Mouse (Mus musculus): ENCODE data around the gene Srpx. TPM values are rescaled to one million over a fixed set of nuclear protein-coding genes. Genes with fewer than 3 reads are reported as not detected.

The Srpx gene
- polyA plus RNA-seq, 1 experiment from 2014 or later = 6.5 TPM

DNA sequence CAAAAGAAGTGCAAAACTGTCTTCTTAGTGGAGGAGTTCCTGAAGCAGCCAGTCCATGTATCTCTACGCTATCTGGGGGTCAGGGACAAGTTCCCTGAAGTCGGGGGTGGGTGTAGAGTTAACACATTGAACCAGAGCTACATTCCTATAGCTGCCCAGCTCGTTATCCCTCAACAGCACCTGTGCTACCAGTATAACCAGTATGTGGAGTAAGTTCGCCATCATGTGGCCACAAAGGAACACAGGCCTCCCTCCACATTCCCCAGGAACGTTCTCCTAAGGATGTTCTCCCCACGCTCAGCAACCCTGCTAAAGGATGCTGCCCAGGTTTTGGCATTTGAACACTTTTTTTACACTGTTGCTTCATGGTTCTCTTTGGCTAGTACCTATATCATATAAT lies 46.8 kb downstream of the Srpx start:
- H3K4me3 ChIP-seq (replicated peaks) = no peak overlapping the region
- no peaks in the 10 kb centered on the region for H3K36me3 ChIP-seq
- no peak overlapping the region for H3K9ac ChIP-seq (replicated peaks)
- no peaks in the 10 kb centered on the region for H3K27me3 ChIP-seq (replicated peaks)
- peak; percentile 85; the same call in 1 of the 2 replicates for ATAC-seq (ENCODE audit: low FRiP score)
- H3K9me3 ChIP-seq (replicated peaks) = no peaks in the 10 kb centered on the region
- no peaks in the 10 kb centered on the region for H3K4me1 ChIP-seq
- 30% methylated on average over 6 of the region's 6 CpGs for WGBS
- H3K27ac ChIP-seq (replicated peaks) = no peak overlapping the region
- H3K4me2 ChIP-seq = no peak overlapping the region

- Histone ChIP-seq H3K27me3 (replicated peaks) (no peaks in the 10 kb centered on the region), H3K36me3 (no peaks in the 10 kb centered on the region), H3K4me3 (replicated peaks) (no peak overlapping the region), H3K9me3 (replicated peaks) (no peaks in the 10 kb centered on the region), H3K27ac (replicated peaks) (no peak overlapping the region), H3K4me1 (no peaks in the 10 kb centered on the region), H3K9ac (replicated peaks) (no peak overlapping the region), H3K4me2 (no peak overlapping the region)
- 71% methylated on average over 4 of the region's 4 CpGs for WGBS
- ATAC-seq (ENCODE audit: low FRiP score) = no peak
Measured at GRCm38 (mm10) chrX:10069405-10069804, 48.1 kb downstream of the Srpx start.

- Histone ChIP-seq H3K36me3 (no peaks in the 10 kb centered on the region), H3K9me3 (replicated peaks) (no peaks in the 10 kb centered on the region), H3K27me3 (replicated peaks) (no peaks in the 10 kb centered on the region), H3K4me3 (replicated peaks) (no peak overlapping the region), H3K4me2 (no peak overlapping the region), H3K27ac (replicated peaks) (no peak overlapping the region), H3K4me1 (no peaks in the 10 kb centered on the region), H3K9ac (replicated peaks) (no peak overlapping the region)
- 89% methylated on average over 1 of the region's 1 CpGs for WGBS
- no peak for ATAC-seq (ENCODE audit: low FRiP score)
Measured at GRCm38 (mm10) chrX:10063781-10064180, 53.7 kb downstream of the Srpx start.

DNA sequence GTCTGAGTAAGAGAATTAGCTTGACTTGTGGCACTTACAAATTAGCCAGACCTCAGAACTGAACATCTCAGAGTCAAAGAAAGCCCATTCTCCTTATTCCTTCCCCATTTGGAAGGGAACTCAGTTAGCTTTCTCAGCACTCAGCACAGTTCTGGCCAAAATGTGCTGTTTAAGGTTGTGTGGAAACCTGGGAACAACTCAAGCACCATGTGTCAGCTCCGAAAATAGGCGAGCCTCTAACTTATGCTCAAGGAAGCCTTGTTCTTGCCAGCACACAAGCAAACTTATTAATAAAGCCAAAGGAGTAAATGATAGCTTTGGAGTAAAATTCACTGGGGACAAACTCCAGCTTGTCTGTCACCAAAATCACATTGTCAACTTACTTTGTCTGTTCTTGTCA lies 54.1 kb downstream of the Srpx start:
- Histone ChIP-seq H3K4me1 (no peaks in the 10 kb centered on the region), H3K9ac (replicated peaks) (no peak overlapping the region), H3K36me3 (no peaks in the 10 kb centered on the region), H3K9me3 (replicated peaks) (no peaks in the 10 kb centered on the region), H3K4me2 (no peak overlapping the region), H3K4me3 (replicated peaks) (no peak overlapping the region), H3K27ac (replicated peaks) (no peak overlapping the region), H3K27me3 (replicated peaks) (no peaks in the 10 kb centered on the region)
- ATAC-seq (ENCODE audit: low FRiP score) = no peak
- WGBS = 88% methylated on average over 2 of the region's 2 CpGs

DNA sequence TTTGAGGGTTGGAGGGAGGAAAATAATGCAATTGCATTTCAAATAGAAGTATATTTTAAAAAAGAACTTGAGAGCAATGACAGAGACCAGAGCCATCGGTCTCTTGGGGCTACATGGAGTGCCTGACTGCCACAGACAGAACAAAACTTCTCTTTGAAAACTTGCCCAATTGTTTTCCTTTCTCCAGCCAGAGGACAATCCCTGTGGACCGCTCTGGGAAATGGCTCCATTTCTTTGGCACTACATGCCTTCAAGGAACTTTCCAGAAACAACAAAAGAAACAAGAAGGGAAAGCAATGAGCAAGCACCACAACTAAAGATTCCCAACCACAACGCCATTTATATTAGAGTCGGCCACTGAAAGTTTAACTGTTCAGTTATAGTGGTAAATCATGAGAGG lies 55.3 kb downstream of the Srpx start:
- Histone ChIP-seq H3K36me3 (no peaks in the 10 kb centered on the region), H3K4me1 (no peaks in the 10 kb centered on the region), H3K9me3 (replicated peaks) (no peaks in the 10 kb centered on the region), H3K27me3 (replicated peaks) (no peaks in the 10 kb centered on the region), H3K27ac (replicated peaks) (no peak overlapping the region), H3K4me2 (no peak overlapping the region), H3K4me3 (replicated peaks) (no peak overlapping the region), H3K9ac (replicated peaks) (no peak overlapping the region)
- 73% methylated on average over 4 of the region's 4 CpGs for WGBS
- no peak for ATAC-seq (ENCODE audit: low FRiP score)

- Histone ChIP-seq H3K4me1 (no peaks in the 10 kb centered on the region), H3K36me3 (no peaks in the 10 kb centered on the region), H3K27ac (replicated peaks) (no peak overlapping the region), H3K4me3 (replicated peaks) (no peak overlapping the region), H3K4me2 (no peak overlapping the region), H3K27me3 (replicated peaks) (no peaks in the 10 kb centered on the region), H3K9me3 (replicated peaks) (no peaks in the 10 kb centered on the region), H3K9ac (replicated peaks) (no peak overlapping the region)
- ATAC-seq (ENCODE audit: low FRiP score) = no peak
Measured at GRCm38 (mm10) chrX:10034666-10035065, 82.8 kb downstream of the Srpx start.

DNA sequence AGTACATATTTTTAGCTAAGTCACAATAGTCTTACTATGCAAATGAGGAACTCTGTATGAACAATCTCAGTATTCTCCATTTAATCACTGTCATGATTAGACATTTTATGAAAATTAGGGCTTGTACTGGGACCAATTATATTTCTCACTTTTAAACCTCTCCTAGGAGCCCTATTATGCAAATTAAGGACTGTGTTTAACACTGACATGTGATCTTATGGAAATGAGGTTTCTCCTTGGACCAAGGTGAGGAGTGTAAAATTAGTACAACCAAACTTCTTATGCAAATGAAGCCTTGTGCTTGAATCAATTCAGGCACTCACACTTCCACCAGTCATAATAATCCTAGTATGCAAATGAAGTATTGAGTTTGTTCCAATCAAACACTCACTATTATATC lies 107.3 kb downstream of the Srpx start:
- no peak overlapping the region for H3K4me3 ChIP-seq (replicated peaks)
- no peak overlapping the region for H3K4me2 ChIP-seq
- H3K9me3 ChIP-seq (replicated peaks) = no peaks in the 10 kb centered on the region
- no peak for ATAC-seq (ENCODE audit: low FRiP score)
- H3K4me1 ChIP-seq = no peaks in the 10 kb centered on the region
- no peak overlapping the region for H3K9ac ChIP-seq (replicated peaks)
- no peaks in the 10 kb centered on the region for H3K27me3 ChIP-seq (replicated peaks)
- no peak overlapping the region for H3K27ac ChIP-seq (replicated peaks)
- no peaks in the 10 kb centered on the region for H3K36me3 ChIP-seq

DNA sequence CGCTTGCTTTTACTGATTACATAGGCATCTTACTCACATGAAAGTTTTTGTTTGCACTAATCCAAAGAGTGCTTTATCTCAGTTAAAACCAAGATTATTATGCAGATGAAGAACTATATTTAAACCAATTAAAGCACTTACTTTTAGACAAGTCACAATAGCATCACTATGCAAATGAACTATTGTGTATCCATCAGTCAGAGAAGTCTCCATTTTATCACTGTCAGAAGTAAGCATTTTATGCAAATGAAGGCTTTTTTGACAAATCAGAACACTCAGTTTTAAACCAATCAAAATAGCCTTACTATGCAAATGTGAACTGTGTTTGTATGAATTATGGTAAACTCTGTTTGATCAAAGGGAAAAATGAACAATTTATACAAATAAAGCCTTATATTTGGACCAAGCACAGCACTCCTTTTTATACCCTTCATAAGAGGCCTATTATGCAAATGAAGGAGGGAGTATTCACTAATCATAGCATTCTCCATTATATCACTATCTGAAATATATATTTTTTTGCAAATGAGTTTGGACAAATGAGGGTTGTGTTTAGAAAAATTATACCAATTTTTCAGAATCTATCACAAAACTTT lies 109.7 kb downstream of the Srpx start:
- no peaks in the 10 kb centered on the region for H3K4me1 ChIP-seq
- no peak overlapping the region for H3K9ac ChIP-seq (replicated peaks)
- no peaks in the 10 kb centered on the region for H3K9me3 ChIP-seq (replicated peaks)
- H3K36me3 ChIP-seq = no peaks in the 10 kb centered on the region
- 96% methylated on average over 1 of the region's 1 CpGs for WGBS
- ATAC-seq (ENCODE audit: low FRiP score) = no peak
- H3K27ac ChIP-seq (replicated peaks) = no peak overlapping the region
- H3K4me2 ChIP-seq = no peak overlapping the region
- no peaks in the 10 kb centered on the region for H3K27me3 ChIP-seq (replicated peaks)
- no peak overlapping the region for H3K4me3 ChIP-seq (replicated peaks)

DNA sequence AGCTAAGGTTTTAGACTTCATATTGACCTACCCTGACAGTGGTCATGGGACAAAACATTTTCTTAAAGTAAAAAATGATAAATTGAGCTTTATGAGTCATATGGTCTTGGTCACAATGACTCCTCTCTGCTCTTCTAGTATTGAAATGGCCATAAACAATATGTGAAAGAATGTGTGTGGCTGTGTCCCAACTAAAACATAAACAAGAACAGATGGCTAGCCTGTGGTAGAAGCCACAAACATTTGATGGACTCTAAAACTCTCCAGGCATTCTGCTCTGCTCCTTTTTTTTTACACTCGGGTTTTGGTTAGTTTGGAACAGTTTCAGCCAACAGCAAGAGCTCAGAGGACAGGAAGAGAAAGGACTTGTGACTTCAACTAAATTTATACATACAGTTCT lies 111.6 kb downstream of the Srpx start:
- WGBS = 71% methylated on average over 1 of the region's 1 CpGs
- Histone ChIP-seq H3K4me2 (no peak overlapping the region), H3K4me3 (replicated peaks) (no peak overlapping the region), H3K4me1 (no peaks in the 10 kb centered on the region), H3K36me3 (no peaks in the 10 kb centered on the region), H3K9me3 (replicated peaks) (no peaks in the 10 kb centered on the region), H3K9ac (replicated peaks) (no peak overlapping the region), H3K27me3 (replicated peaks) (no peaks in the 10 kb centered on the region), H3K27ac (replicated peaks) (no peak overlapping the region)
- no peak for ATAC-seq (ENCODE audit: low FRiP score)

GRCm38 (mm10) chrX:10000718-10001117 lies 116.8 kb downstream of the Srpx start:
- no peak overlapping the region for H3K27ac ChIP-seq (replicated peaks)
- no peaks in the 10 kb centered on the region for H3K36me3 ChIP-seq
- H3K9ac ChIP-seq (replicated peaks) = no peak overlapping the region
- no peaks in the 10 kb centered on the region for H3K4me1 ChIP-seq
- H3K9me3 ChIP-seq (replicated peaks) = no peaks in the 10 kb centered on the region
- H3K4me3 ChIP-seq (replicated peaks) = no peak overlapping the region
- H3K27me3 ChIP-seq (replicated peaks) = no peaks in the 10 kb centered on the region
- H3K4me2 ChIP-seq = no peak overlapping the region
- ATAC-seq (ENCODE audit: low FRiP score) = no peak
- 61% methylated on average over 1 of the region's 1 CpGs for WGBS

Other genes with a start within 250 kb of the Srpx start
- 0.68 and 0.72 TPM in 2 replicates for gene Sytl5, start 232.1 kb downstream of the Srpx start, polyA plus RNA-seq (2015; fragmentation: Nextera tagmentation; extraction: Ambion mirVana)
- 28.8 and 33.0 TPM in 2 replicates for gene Rpgr, start 99.2 kb upstream of the Srpx start, polyA plus RNA-seq (2015; fragmentation: Nextera tagmentation; extraction: Ambion mirVana)
- 1.3 TPM in 1 of 2 replicates, not detected in the other for gene Otc, start 134.6 kb upstream of the Srpx start, polyA plus RNA-seq (2015; fragmentation: Nextera tagmentation; extraction: Ambion mirVana)